Mouse (Mus musculus) neural tube, embryonic 13.5 days (tissue): ENCODE measurements around the gene Rapgef5. TPM values are rescaled to one million over a fixed set of nuclear protein-coding genes. Genes with fewer than 3 reads are reported as not detected.

Experiments used
- ATAC-seq: fragments of 200-750 bp; cut with Nextera tagmentation; 2 replicates; pipeline ENCODE4 v1.8.0; 2017; ENCODE audit warnings: low read depth, mild to moderate bottlenecking, moderate TSS enrichment, moderate library complexity
- H3K27ac ChIP-seq: fragments of 300-500 bp; sonication (generic); replicated peaks from 2 replicates; pipeline ENCODE4 v1.5.1; 2015; ENCODE audit warnings: moderate library complexity, mild to moderate bottlenecking, inconsistent platforms
- H3K27me3 ChIP-seq: fragments of 300-500 bp; sonication (generic); 2 replicates; pipeline ENCODE4 v1.6.1; 2015; ENCODE audit warnings: mild to moderate bottlenecking, inconsistent platforms
- H3K36me3 ChIP-seq: fragments of 300-500 bp; sonication (generic); 2 replicates; pipeline ENCODE4 v1.6.1; 2015; ENCODE audit warnings: mild to moderate bottlenecking, inconsistent platforms
- H3K4me1 ChIP-seq: fragments of 300-500 bp; sonication (generic); replicated peaks from 2 replicates; pipeline ENCODE4 v1.6.1; 2015; ENCODE audit warnings: inconsistent platforms
- H3K4me2 ChIP-seq: fragments of 300-500 bp; sonication (generic); 2 replicates; pipeline ENCODE4 v1.6.1; 2015; ENCODE audit warnings: inconsistent platforms, mild to moderate bottlenecking, moderate library complexity
- H3K4me3 ChIP-seq: fragments of 300-500 bp; sonication (generic); 2 replicates; pipeline ENCODE4 v1.5.1; 2015; ENCODE audit warnings: mild to moderate bottlenecking, inconsistent platforms
- H3K9ac ChIP-seq: fragments of 300-500 bp; sonication (generic); 2 replicates; pipeline ENCODE4 v1.6.1; 2015; ENCODE audit warnings: moderate library complexity, mild to moderate bottlenecking, inconsistent platforms
- H3K9me3 ChIP-seq: fragments of 300-500 bp; sonication (generic); 2 replicates; pipeline ENCODE4 v1.6.1; 2016; ENCODE audit warnings: inconsistent platforms
- WGBS: fragments of 180-500 bp; shearing (Covaris S2); methylation state at CpG from one replicate; pipeline ENCODE4 v1.1.7; 2015; 5-methylcytosine and 5-hydroxymethylcytosine counted together
- polyA plus RNA-seq: library from polyadenylated mRNA; unstranded; fragments of >200 nt; fragmentation: Nextera tagmentation; extraction: Ambion mirVana; gene quantifications from 2 replicates; pipeline ENCODE4 v1.2.1, GENCODE M21; 2015

Rapgef5 gene
- polyA plus RNA-seq, 1 experiment from 2014 or later = 32.9 TPM

GRCm38 (mm10) chr12:117632133-117632532, 115.9 kb downstream of the Rapgef5 start:
- ATAC-seq = no peak
- Histone ChIP-seq H3K36me3 (no peaks in the 10 kb centered on the region), H3K4me2 (no peak overlapping the region), H3K27ac (no peak overlapping the region), H3K4me1 (peaks cover 26% of the 10 kb centered on the region), H3K27me3 (peaks cover 13% of the 10 kb centered on the region), H3K4me3 (no peak overlapping the region), H3K9ac (no peak overlapping the region), H3K9me3 (no peaks in the 10 kb centered on the region)
- WGBS = 67% methylated on average over 1 of the region's 1 CpGs

GRCm38 (mm10) chr12:117636139-117636772, 120.0 kb downstream of the Rapgef5 start:
- H3K9ac ChIP-seq = no peak overlapping the region
- no peaks in the 10 kb centered on the region for H3K36me3 ChIP-seq
- H3K27ac ChIP-seq = 0 out of 2 replicates have a peak overlapping the region, but pooled peaks have one; percentile 42
- peaks cover 21% of the 10 kb centered on the region for H3K4me1 ChIP-seq
- H3K9me3 ChIP-seq = no peaks in the 10 kb centered on the region
- H3K27me3 ChIP-seq = peaks cover 3% of the 10 kb centered on the region; the same call in 1 of the 2 replicates
- 48% methylated on average over 2 of the region's 2 CpGs for WGBS
- peak; percentile 42; the same call in 1 of the 2 replicates for ATAC-seq
- H3K4me3 ChIP-seq = no peak overlapping the region
- H3K4me2 ChIP-seq = no peak overlapping the region

- WGBS = 68% methylated on average over 6 of the region's 6 CpGs
- Histone ChIP-seq H3K27ac (no peak overlapping the region), H3K27me3 (peaks cover 3% of the 10 kb centered on the region; the same call in 1 of the 2 replicates), H3K4me1 (peaks cover 21% of the 10 kb centered on the region), H3K4me2 (no peak overlapping the region), H3K9ac (no peak overlapping the region), H3K9me3 (no peaks in the 10 kb centered on the region), H3K4me3 (no peak overlapping the region), H3K36me3 (no peaks in the 10 kb centered on the region)
- 0 out of 2 replicates have a peak, but pooled peaks have one; percentile 38 for ATAC-seq
These were observed 120.7 kb downstream of the Rapgef5 start for GRCm38 (mm10) chr12:117636969-117637368.

GRCm38 (mm10) chr12:117638833-117639232, 122.6 kb downstream of the Rapgef5 start:
- H3K27ac ChIP-seq = no peak overlapping the region
- H3K4me1 ChIP-seq = peaks cover 21% of the 10 kb centered on the region
- no peak overlapping the region for H3K4me2 ChIP-seq
- no peaks in the 10 kb centered on the region for H3K9me3 ChIP-seq
- H3K9ac ChIP-seq = no peak overlapping the region
- no peak for ATAC-seq
- 80% methylated on average over 2 of the region's 2 CpGs for WGBS
- H3K36me3 ChIP-seq = no peaks in the 10 kb centered on the region
- H3K4me3 ChIP-seq = no peak overlapping the region
- peaks cover 3% of the 10 kb centered on the region; the same call in 1 of the 2 replicates for H3K27me3 ChIP-seq

GRCm38 (mm10) chr12:117639356-117640121, 123.3 kb downstream of the Rapgef5 start:
- H3K4me2 ChIP-seq = no peak overlapping the region
- ATAC-seq = no peak

GRCm38 (mm10) chr12:117642512-117642911, 126.2 kb downstream of the Rapgef5 start:
- WGBS = 77% methylated on average over 2 of the region's 2 CpGs
- H3K27me3 ChIP-seq = peaks cover 3% of the 10 kb centered on the region; the same call in 1 of the 2 replicates
- ATAC-seq = no peak
- H3K36me3 ChIP-seq = no peaks in the 10 kb centered on the region
- no peak overlapping the region for H3K4me2 ChIP-seq
- H3K9me3 ChIP-seq = no peaks in the 10 kb centered on the region
- no peak overlapping the region for H3K4me3 ChIP-seq
- H3K9ac ChIP-seq = no peak overlapping the region
- peaks cover 10% of the 10 kb centered on the region; the same call in 1 of the 2 replicates for H3K4me1 ChIP-seq
- no peak overlapping the region for H3K27ac ChIP-seq

More at GRCm38 (mm10) chr12:117639356-117640121, 123.3 kb downstream of the Rapgef5 start:
- Histone ChIP-seq H3K4me1 (peaks cover 21% of the 10 kb centered on the region), H3K27ac (no peak overlapping the region), H3K9me3 (no peaks in the 10 kb centered on the region), H3K36me3 (no peaks in the 10 kb centered on the region), H3K4me3 (no peak overlapping the region), H3K27me3 (peaks cover 3% of the 10 kb centered on the region; the same call in 1 of the 2 replicates), H3K9ac (no peak overlapping the region)
- 69% methylated on average over 6 of the region's 6 CpGs for WGBS

GRCm38 (mm10) chr12:117645771-117646170, 129.5 kb downstream of the Rapgef5 start:
- no peak overlapping the region for H3K4me3 ChIP-seq
- no peak overlapping the region for H3K4me2 ChIP-seq
- H3K27ac ChIP-seq = no peak overlapping the region
- H3K4me1 ChIP-seq = no peaks in the 10 kb centered on the region
- no peaks in the 10 kb centered on the region for H3K36me3 ChIP-seq
- H3K27me3 ChIP-seq = no peaks in the 10 kb centered on the region
- no peaks in the 10 kb centered on the region for H3K9me3 ChIP-seq
- 79% methylated on average over 2 of the region's 2 CpGs for WGBS
- ATAC-seq = no peak
- no peak overlapping the region for H3K9ac ChIP-seq

- WGBS = 83% methylated on average over 8 of the region's 8 CpGs
- no peaks in the 10 kb centered on the region for H3K9me3 ChIP-seq
- H3K4me3 ChIP-seq = no peak overlapping the region
- no peak overlapping the region for H3K4me2 ChIP-seq
- H3K27me3 ChIP-seq = no peaks in the 10 kb centered on the region
- no peaks in the 10 kb centered on the region for H3K4me1 ChIP-seq
- no peak for ATAC-seq
- no peaks in the 10 kb centered on the region for H3K36me3 ChIP-seq
- no peak overlapping the region for H3K9ac ChIP-seq
- no peak overlapping the region for H3K27ac ChIP-seq
These were observed 137.7 kb downstream of the Rapgef5 start for GRCm38 (mm10) chr12:117653920-117654472.

GRCm38 (mm10) chr12:117656935-117657334, 140.7 kb downstream of the Rapgef5 start:
- Histone ChIP-seq H3K4me3 (no peak overlapping the region), H3K27ac (no peak overlapping the region), H3K4me2 (no peak overlapping the region), H3K27me3 (no peaks in the 10 kb centered on the region), H3K9me3 (no peaks in the 10 kb centered on the region), H3K4me1 (no peaks in the 10 kb centered on the region), H3K9ac (no peak overlapping the region), H3K36me3 (no peaks in the 10 kb centered on the region)
- WGBS = 81% methylated on average over 4 of the region's 4 CpGs
- no peak for ATAC-seq

- Histone ChIP-seq H3K4me1 (no peaks in the 10 kb centered on the region), H3K36me3 (no peaks in the 10 kb centered on the region), H3K9ac (no peak overlapping the region), H3K4me2 (no peak overlapping the region), H3K27me3 (no peaks in the 10 kb centered on the region), H3K27ac (peak overlapping the region; percentile 25; the same call in 1 of the 2 replicates), H3K9me3 (no peaks in the 10 kb centered on the region), H3K4me3 (no peak overlapping the region)
- WGBS = 87% methylated on average over 5 of the region's 5 CpGs
- ATAC-seq = no peak
These were observed 141.5 kb downstream of the Rapgef5 start for GRCm38 (mm10) chr12:117657766-117658165.

- H3K4me2 ChIP-seq = no peak overlapping the region
- H3K9ac ChIP-seq = 0 out of 2 replicates have a peak overlapping the region, but pooled peaks have one; percentile 22
- H3K36me3 ChIP-seq = no peaks in the 10 kb centered on the region
- H3K27me3 ChIP-seq = no peaks in the 10 kb centered on the region
- 0 out of 2 replicates have a peak overlapping the region, but pooled peaks have one; percentile 10 for H3K27ac ChIP-seq
- no peak overlapping the region for H3K4me3 ChIP-seq
- ATAC-seq = no peak
- no peaks in the 10 kb centered on the region for H3K4me1 ChIP-seq
- H3K9me3 ChIP-seq = no peaks in the 10 kb centered on the region
- 33% methylated on average over 6 of the region's 6 CpGs for WGBS
These were observed 142.5 kb downstream of the Rapgef5 start for GRCm38 (mm10) chr12:117658821-117659220.

- no peaks in the 10 kb centered on the region for H3K27me3 ChIP-seq
These were observed 144.1 kb downstream of the Rapgef5 start for GRCm38 (mm10) chr12:117660361-117660760.

More at GRCm38 (mm10) chr12:117660361-117660760, 144.1 kb downstream of the Rapgef5 start:
- H3K9ac ChIP-seq = no peak overlapping the region
- H3K4me2 ChIP-seq = no peak overlapping the region
- no peak overlapping the region for H3K4me3 ChIP-seq
- no peaks in the 10 kb centered on the region for H3K9me3 ChIP-seq
- no peaks in the 10 kb centered on the region for H3K36me3 ChIP-seq
- ATAC-seq = no peak
- no peaks in the 10 kb centered on the region for H3K4me1 ChIP-seq
- no peak overlapping the region for H3K27ac ChIP-seq
- WGBS = 36% methylated on average over 4 of the region's 4 CpGs
